Mouse (Mus musculus): ENCODE measurements around the gene Bud23. TPM values are rescaled to one million over a fixed set of nuclear protein-coding genes. Genes with fewer than 3 reads are reported as not detected.
A peak's percentile ranks its signal among the peaks of the same experiment; 100 is the strongest.

The Bud23 gene
- polyA plus RNA-seq, 1 experiment from 2014 or later: 74.4 TPM

GRCm38 (mm10) chr5:135007802-135008571 lies 56.8 kb downstream of the Bud23 start:
- Histone ChIP-seq H3K4me1 (ENCODE audit: control insufficient read depth, insufficient read depth, low read length) (peaks cover 22% of the 10 kb centered on the region), H3K27me3 (ENCODE audit: control insufficient read depth, insufficient read depth, low read depth, low read length) (no peaks in the 10 kb centered on the region), H3K9ac (ENCODE audit: low read depth, low read length) (peak overlapping the region; percentile 88), H3K4me3 (ENCODE audit: low read depth, low read length) (peak overlapping the region; percentile 68), H3K27ac (ENCODE audit: low read length) (peak overlapping the region; percentile 99), H3K9me3 (replicated peaks; ENCODE audit: control insufficient read depth, low read length, poor library complexity, severe bottlenecking) (no peaks in the 10 kb centered on the region), H3K4me2 (ENCODE audit: low read length) (peak overlapping the region; percentile 85), H3K36me3 (ENCODE audit: control insufficient read depth, insufficient read depth, low read length) (no peaks in the 10 kb centered on the region)
- WGBS: 30% methylated on average over 16 of the region's 16 CpGs
- no peak for ATAC-seq

Other genes starting within 250 kb of the Bud23 start
- gene Tmem270, start 158.2 kb downstream of the Bud23 start, polyA plus RNA-seq (2015; fragmentation: Nextera tagmentation; extraction: Ambion mirVana): not detected in 2 replicates
- not detected in 2 replicates for gene Cldn13, start 149.4 kb downstream of the Bud23 start, polyA plus RNA-seq (2015; fragmentation: Nextera tagmentation; extraction: Ambion mirVana)
- 6.4 and 6.6 TPM in 2 replicates for gene Mettl27, start 132.6 kb downstream of the Bud23 start, polyA plus RNA-seq (2015; fragmentation: Nextera tagmentation; extraction: Ambion mirVana)
- gene Cldn4, start 118.0 kb downstream of the Bud23 start, polyA plus RNA-seq (2015; fragmentation: Nextera tagmentation; extraction: Ambion mirVana): not detected in 2 replicates
- 2.2 and 2.6 TPM in 2 replicates for gene Cldn3, start 78.7 kb downstream of the Bud23 start, polyA plus RNA-seq (2015; fragmentation: Nextera tagmentation; extraction: Ambion mirVana)
- 76.5 and 81.5 TPM in 2 replicates for gene Abhd11, start 55.8 kb downstream of the Bud23 start, polyA plus RNA-seq (2015; fragmentation: Nextera tagmentation; extraction: Ambion mirVana)
- gene Stx1a, start 41.5 kb downstream of the Bud23 start, polyA plus RNA-seq (2015; fragmentation: Nextera tagmentation; extraction: Ambion mirVana): 162 and 195 TPM in 2 replicates
- gene Dnajc30, start 757 bp downstream of the Bud23 start, polyA plus RNA-seq (2015; fragmentation: Nextera tagmentation; extraction: Ambion mirVana): 48.8 and 49.6 TPM in 2 replicates
- gene Vps37d, start 13.3 kb upstream of the Bud23 start, polyA plus RNA-seq (2015; fragmentation: Nextera tagmentation; extraction: Ambion mirVana): 32.4 and 33.6 TPM in 2 replicates
- 0.87 and 1.0 TPM in 2 replicates for gene Mlxipl, start 24.9 kb upstream of the Bud23 start, polyA plus RNA-seq (2015; fragmentation: Nextera tagmentation; extraction: Ambion mirVana)
- 12.9 and 14.5 TPM in 2 replicates for gene Tbl2, start 84.7 kb upstream of the Bud23 start, polyA plus RNA-seq (2015; fragmentation: Nextera tagmentation; extraction: Ambion mirVana)
- gene Bcl7b, start 103.3 kb upstream of the Bud23 start, polyA plus RNA-seq (2015; fragmentation: Nextera tagmentation; extraction: Ambion mirVana): 40.4 TPM in 2 replicates
- 19.5 and 26.8 TPM in 2 replicates for gene Baz1b, start 122.3 kb upstream of the Bud23 start, polyA plus RNA-seq (2015; fragmentation: Nextera tagmentation; extraction: Ambion mirVana)
- 13.5 and 13.7 TPM in 2 replicates for gene Fzd9, start 186.3 kb upstream of the Bud23 start, polyA plus RNA-seq (2015; fragmentation: Nextera tagmentation; extraction: Ambion mirVana)